Mouse (Mus musculus): ENCODE measurements around the gene Neu1. TPM values are rescaled to one million over a fixed set of nuclear protein-coding genes. Genes with fewer than 3 reads are reported as not detected.

Gene Neu1
- total and polyA plus RNA-seq, 3 experiments = 31.2 to 32.0 (median 31.9) TPM

GRCm38 (mm10) chr17:34910982-34911381 lies 20.1 kb upstream of the Neu1 start:
- H3K9ac ChIP-seq (ENCODE audit: insufficient read depth, low read depth) = no peak overlapping the region
- H3K9me3 ChIP-seq (replicated peaks; ENCODE audit: low read length) = no peaks in the 10 kb centered on the region
- H3K4me1 ChIP-seq (ENCODE audit: control insufficient read depth in 1 of 2, insufficient read depth in 2 of 2) = peaks cover 14 to 49% of the 10 kb centered on the region in 2 experiments
- H3K27me3 ChIP-seq (replicated peaks) = no peaks in the 10 kb centered on the region
- peak overlapping the region in 1 of 3 experiments; percentile 19 for H3K4me3 ChIP-seq (replicated peaks in 1 of 3; ENCODE audit: low read depth in 2 of 3, low read length in 2 of 3, poor library complexity in 1 of 3)
- H3K79me2 ChIP-seq (replicated peaks; ENCODE audit: control insufficient read depth, extremely low read depth, insufficient read depth, poor library complexity, severe bottlenecking) = no peaks in the 10 kb centered on the region
- TF ChIP-seq EP300 (IDR thresholded peaks at IDR 0.05; ENCODE audit: low read length) = no peak
- TF ChIP-seq ELF1 (IDR thresholded peaks at IDR 0.05; ENCODE audit: low read depth, low read length) = peak; percentile 59
- H3K36me3 ChIP-seq (replicated peaks in 1 of 2; ENCODE audit: control insufficient read depth in 1 of 2, insufficient read depth in 1 of 2, low read length in 1 of 2) = peaks cover 75 to 84% of the 10 kb centered on the region in 2 experiments
- peak overlapping the region; percentile 28 for H3K27ac ChIP-seq (ENCODE audit: insufficient read depth, low read depth)
- DNase-seq (ENCODE audit: extremely low read depth) = no peak
- H3K4me2 ChIP-seq (ENCODE audit: insufficient read depth, low read depth, poor library complexity, severe bottlenecking) = no peak overlapping the region
- dilution Hi-C loops (cut with MboI; ENCODE audit: extremely low pct_ligation_motif_present, extremely low pct_unique_long_range_greater_than_20kb, low sequenced_read_pairs) = no loop called here
- in situ Hi-C loops (cut with MboI; ENCODE audit: low pct_ligation_motif_present, low pct_unique_long_range_greater_than_20kb, low sequenced_read_pairs) = loop anchor here (5.0 kb wide), 1 partner anchor 54 kb away; no protein-coding TSS in a partner anchor

GRCm38 (mm10) chr17:34911945-34912351 lies 19.1 kb upstream of the Neu1 start:
- no peak for TF ChIP-seq JUN (IDR thresholded peaks at IDR 0.05; ENCODE audit: insufficient read depth, low read depth, low read length)
- peak; percentile 82 to 83 for TF ChIP-seq CTCF (conservative IDR thresholded peaks at IDR 0.05 in 1 of 2, IDR thresholded peaks at IDR 0.05 in 1 of 2; ENCODE audit: low read depth in 2 of 2, low read length in 2 of 2)
- TF ChIP-seq SMC3 (IDR thresholded peaks at IDR 0.05; ENCODE audit: low read depth, low read length) = peak; percentile 55
- no peak for TF ChIP-seq HCFC1 (IDR thresholded peaks at IDR 0.05; ENCODE audit: low read depth, low read length)
- peak; percentile 67 for TF ChIP-seq RAD21 (IDR thresholded peaks at IDR 0.05; ENCODE audit: low read depth, low read length)
- peak; percentile 73 for DNase-seq (ENCODE audit: extremely low read depth)
- Histone ChIP-seq H3K27me3 (replicated peaks) (no peaks in the 10 kb centered on the region), H3K4me2 (ENCODE audit: insufficient read depth, low read depth, poor library complexity, severe bottlenecking) (no peak overlapping the region), H3K4me1 (ENCODE audit: control insufficient read depth in 1 of 2, insufficient read depth in 2 of 2) (peaks cover 14 to 53% of the 10 kb centered on the region in 2 experiments), H3K4me3 (replicated peaks in 1 of 3; ENCODE audit: low read depth in 2 of 3, low read length in 2 of 3, poor library complexity in 1 of 3) (no peak overlapping the region), H3K27ac (ENCODE audit: insufficient read depth, low read depth) (no peak overlapping the region), H3K79me2 (replicated peaks; ENCODE audit: control insufficient read depth, extremely low read depth, insufficient read depth, poor library complexity, severe bottlenecking) (no peaks in the 10 kb centered on the region), H3K9me3 (replicated peaks; ENCODE audit: low read length) (no peaks in the 10 kb centered on the region), H3K36me3 (replicated peaks in 1 of 2; ENCODE audit: control insufficient read depth in 1 of 2, insufficient read depth in 1 of 2, low read length in 1 of 2) (peaks cover 65 to 74% of the 10 kb centered on the region in 2 experiments), H3K9ac (ENCODE audit: insufficient read depth, low read depth) (no peak overlapping the region)
- in situ Hi-C loops (cut with MboI; ENCODE audit: low pct_ligation_motif_present, low pct_unique_long_range_greater_than_20kb, low sequenced_read_pairs) = loop anchor here (5.0 kb wide), 1 partner anchor 55 kb away; no protein-coding TSS in a partner anchor
- dilution Hi-C loops (cut with MboI; ENCODE audit: extremely low pct_ligation_motif_present, extremely low pct_unique_long_range_greater_than_20kb, low sequenced_read_pairs) = no loop called here

GRCm38 (mm10) chr17:34913930-34914665 lies 17.0 kb upstream of the Neu1 start, which contains the start of gene Slc44a4:
Gene Slc44a4, plus strand, starts transcription at chr17:34914466.
- TF ChIP-seq MXI1 (IDR thresholded peaks at IDR 0.05; ENCODE audit: low read depth, low read length) (no peak), HCFC1 (IDR thresholded peaks at IDR 0.05; ENCODE audit: low read depth, low read length) (no peak), ETS1 (conservative IDR thresholded peaks at IDR 0.05; ENCODE audit: low read depth, low read length) (no peak), CHD1 (IDR thresholded peaks at IDR 0.05; ENCODE audit: low read depth, low read length) (no peak), SMC3 (IDR thresholded peaks at IDR 0.05; ENCODE audit: low read depth, low read length) (no peak), RCOR1 (conservative IDR thresholded peaks at IDR 0.05; ENCODE audit: low read depth, low read length) (no peak), ZKSCAN1 (IDR thresholded peaks at IDR 0.05; ENCODE audit: borderline replicate concordance, low read depth, low read length) (no peak), NRF1 (IDR thresholded peaks at IDR 0.05; ENCODE audit: low read depth, low read length) (no peak), MAX (IDR thresholded peaks at IDR 0.05; ENCODE audit: low read length) (no peak), KAT2A (IDR thresholded peaks at IDR 0.05; ENCODE audit: insufficient replicate concordance, low read length) (no peak), UBTF (IDR thresholded peaks at IDR 0.05; ENCODE audit: low read depth, low read length) (no peak), MEF2A (IDR thresholded peaks at IDR 0.05; ENCODE audit: borderline replicate concordance, low read depth, low read length) (no peak), GABPA (IDR thresholded peaks at IDR 0.05; ENCODE audit: insufficient replicate concordance, low read depth, low read length) (no peak), POLR2A (IDR thresholded peaks at IDR 0.05; ENCODE audit: low read depth, low read length) (no peak), TCF12 (IDR thresholded peaks at IDR 0.05; ENCODE audit: low read depth, low read length) (no peak)
- no peaks in the 10 kb centered on the region for H3K79me2 ChIP-seq (replicated peaks; ENCODE audit: control insufficient read depth, extremely low read depth, insufficient read depth, poor library complexity, severe bottlenecking)
- no peaks in the 10 kb centered on the region for H3K9me3 ChIP-seq (replicated peaks; ENCODE audit: low read length)
- H3K27me3 ChIP-seq (replicated peaks) = no peaks in the 10 kb centered on the region
- H3K36me3 ChIP-seq (replicated peaks in 1 of 2; ENCODE audit: control insufficient read depth in 1 of 2, insufficient read depth in 1 of 2, low read length in 1 of 2) = peaks cover 44 to 53% of the 10 kb centered on the region in 2 experiments
- dilution Hi-C loops (cut with MboI; ENCODE audit: extremely low pct_ligation_motif_present, extremely low pct_unique_long_range_greater_than_20kb, low sequenced_read_pairs) = no loop called here
- in situ Hi-C loops (cut with MboI; ENCODE audit: low pct_ligation_motif_present, low pct_unique_long_range_greater_than_20kb, low sequenced_read_pairs) = loop anchor here (5.0 kb wide), 1 partner anchor 57 kb away; no protein-coding TSS in a partner anchor
- no peak for DNase-seq (ENCODE audit: extremely low read depth)
- no peak within 1 kb of the TSS for H3K27ac ChIP-seq (ENCODE audit: insufficient read depth, low read depth)
- H3K4me1 ChIP-seq (ENCODE audit: control insufficient read depth in 1 of 2, insufficient read depth in 2 of 2) = peaks cover 14 to 59% of the 10 kb centered on the region in 2 experiments
- peak within 1 kb of the TSS; percentile 47; the same call in 1 of the 2 replicates for H3K9ac ChIP-seq (ENCODE audit: insufficient read depth, low read depth)
- no peak within 1 kb of the TSS for H3K4me3 ChIP-seq (replicated peaks in 1 of 3; ENCODE audit: low read depth in 2 of 3, low read length in 2 of 3, poor library complexity in 1 of 3)
- H3K4me2 ChIP-seq (ENCODE audit: insufficient read depth, low read depth, poor library complexity, severe bottlenecking) = no peak within 1 kb of the TSS

Data from CH12.LX (cell line).